Mouse (Mus musculus): ENCODE measurements around the gene Hist1h2bn. TPM values are rescaled to one million over a fixed set of nuclear protein-coding genes. Genes with fewer than 3 reads are reported as not detected.
"Not testable (repeated sequence)": the region's sequence is repeated elsewhere in the genome, so short reads cannot be mapped to it uniquely, and the experiment has no call there.

Hist1h2bn gene
- polyA plus RNA-seq, 1 experiment from 2014 or later: 2.2 TPM

DNA sequence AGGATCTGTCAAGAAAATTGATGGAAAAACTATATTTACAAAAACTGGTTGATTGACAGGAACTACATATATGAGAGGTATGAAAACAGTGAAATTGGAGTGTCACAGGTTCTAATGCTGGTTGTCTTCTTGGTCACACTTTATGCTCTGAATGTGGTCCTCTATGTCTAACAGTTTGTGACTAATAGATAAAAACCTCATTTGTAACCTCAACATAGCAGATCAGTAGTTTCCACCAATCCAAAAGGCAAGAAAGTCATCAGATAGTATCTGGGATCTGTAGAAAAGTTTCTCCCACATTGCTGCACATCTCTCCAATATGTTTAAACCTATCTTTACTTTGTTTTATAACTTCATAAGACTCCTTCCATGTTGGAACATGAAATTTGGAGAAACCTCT lies 2.5 kb upstream of the Hist1h2bn start:
- Histone ChIP-seq H3K4me2 (replicated peaks; ENCODE audit: low read depth, low read length) (no peak overlapping the region), H3K27ac (ENCODE audit: low read length) (no peak overlapping the region), H3K27me3 (ENCODE audit: insufficient read depth, low read length) (no peaks in the 10 kb centered on the region)

GRCm38 (mm10) chr13:21751827-21752226 lies 2.1 kb upstream of the Hist1h2bn start:
- H3K27me3 ChIP-seq (ENCODE audit: insufficient read depth, low read length): no peaks in the 10 kb centered on the region
- H3K9me3 ChIP-seq (ENCODE audit: low read length): no peaks in the 10 kb centered on the region
- H3K9ac ChIP-seq (replicated peaks; ENCODE audit: low read length): no peak overlapping the region; the same call in 1 of the 2 replicates
- 66% methylated on average over 3 of the region's 3 CpGs for WGBS
- peak overlapping the region; percentile 67 for H3K4me2 ChIP-seq (replicated peaks; ENCODE audit: low read depth, low read length)
- peaks cover 34% of the 10 kb centered on the region for H3K4me1 ChIP-seq (ENCODE audit: insufficient read depth, low read length)
- H3K27ac ChIP-seq (ENCODE audit: low read length): peak overlapping the region; percentile 66
- no peak for ATAC-seq (ENCODE audit: low FRiP score, low TSS enrichment)
- no peak overlapping the region for H3K4me3 ChIP-seq (ENCODE audit: low read length)
- H3K36me3 ChIP-seq (ENCODE audit: insufficient read depth, low read length): no peaks in the 10 kb centered on the region

More for the DNA sequence above, 2.5 kb upstream of the Hist1h2bn start:
- no peaks in the 10 kb centered on the region for H3K36me3 ChIP-seq (ENCODE audit: insufficient read depth, low read length)
- ATAC-seq (ENCODE audit: low FRiP score, low TSS enrichment): no peak
- no peak overlapping the region for H3K9ac ChIP-seq (replicated peaks; ENCODE audit: low read length)
- H3K4me1 ChIP-seq (ENCODE audit: insufficient read depth, low read length): peaks cover 34% of the 10 kb centered on the region
- H3K4me3 ChIP-seq (ENCODE audit: low read length): no peak overlapping the region
- no peaks in the 10 kb centered on the region for H3K9me3 ChIP-seq (ENCODE audit: low read length)

DNA sequence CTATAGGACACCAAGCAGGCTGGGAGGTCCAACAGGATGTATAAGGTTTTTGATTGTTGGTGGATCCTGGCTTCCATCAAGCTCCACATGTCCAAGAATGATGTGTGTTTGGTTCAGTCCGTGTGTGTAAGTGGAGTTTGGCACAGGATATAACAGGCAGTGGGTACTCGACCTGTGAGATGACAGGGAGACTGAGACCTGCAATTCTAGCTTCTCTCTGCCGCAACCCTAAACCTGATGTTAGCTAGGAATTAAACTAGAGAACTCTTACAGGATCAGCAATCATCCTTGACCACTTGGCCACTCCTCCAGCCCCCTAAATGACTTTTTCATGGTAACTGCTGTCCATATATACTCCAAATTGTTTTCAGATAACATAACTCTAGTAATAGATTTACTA lies 1.6 kb upstream of the Hist1h2bn start:
- H3K27me3 ChIP-seq (ENCODE audit: insufficient read depth, low read length): no peaks in the 10 kb centered on the region
- peak overlapping the region; percentile 66 for H3K27ac ChIP-seq (ENCODE audit: low read length)
- H3K4me1 ChIP-seq (ENCODE audit: insufficient read depth, low read length): peaks cover 33% of the 10 kb centered on the region
- ATAC-seq (ENCODE audit: low FRiP score, low TSS enrichment): no peak
- H3K4me3 ChIP-seq (ENCODE audit: low read length): peak overlapping the region; percentile 1; the same call in 1 of the 2 replicates
- WGBS: 21% methylated on average over 3 of the region's 3 CpGs
- peak overlapping the region; percentile 67 for H3K4me2 ChIP-seq (replicated peaks; ENCODE audit: low read depth, low read length)
- H3K9me3 ChIP-seq (ENCODE audit: low read length): no peaks in the 10 kb centered on the region
- no peaks in the 10 kb centered on the region for H3K36me3 ChIP-seq (ENCODE audit: insufficient read depth, low read length)
- H3K9ac ChIP-seq (replicated peaks; ENCODE audit: low read length): peak overlapping the region; percentile 18

- Histone ChIP-seq H3K4me3 (ENCODE audit: low read length) (peak overlapping the region; percentile 52), H3K27ac (ENCODE audit: low read length) (peak overlapping the region; percentile 96), H3K9ac (replicated peaks; ENCODE audit: low read length) (peak overlapping the region; percentile 76), H3K9me3 (ENCODE audit: low read length) (no peaks in the 10 kb centered on the region), H3K4me2 (replicated peaks; ENCODE audit: low read depth, low read length) (peak overlapping the region; percentile 67), H3K4me1 (ENCODE audit: insufficient read depth, low read length) (peaks cover 30% of the 10 kb centered on the region), H3K36me3 (ENCODE audit: insufficient read depth, low read length) (no peaks in the 10 kb centered on the region), H3K27me3 (ENCODE audit: insufficient read depth, low read length) (no peaks in the 10 kb centered on the region)
- under 1% methylated on average over 10 of the region's 10 CpGs for WGBS
- no peak for ATAC-seq (ENCODE audit: low FRiP score, low TSS enrichment)
Measured at GRCm38 (mm10) chr13:21753051-21753523, 836 bp upstream of the Hist1h2bn start.

GRCm38 (mm10) chr13:21754294-21755001 lies 525 bp downstream of the Hist1h2bn start:
- 1% methylated on average over 15 of the region's 26 CpGs for WGBS
- Histone ChIP-seq H3K4me2 (replicated peaks; ENCODE audit: low read depth, low read length) (peak overlapping the region; percentile 67), H3K4me1 (ENCODE audit: insufficient read depth, low read length) (peaks cover 24% of the 10 kb centered on the region), H3K27ac (ENCODE audit: low read length) (peak overlapping the region; percentile 96), H3K4me3 (ENCODE audit: low read length) (peak overlapping the region; percentile 54), H3K9ac (replicated peaks; ENCODE audit: low read length) (peak overlapping the region; percentile 74)
- H3K9me3 ChIP-seq (ENCODE audit: low read length); ATAC-seq (ENCODE audit: low FRiP score, low TSS enrichment); H3K27me3 ChIP-seq (ENCODE audit: insufficient read depth, low read length); H3K36me3 ChIP-seq (ENCODE audit: insufficient read depth, low read length): not testable (repeated sequence)

DNA sequence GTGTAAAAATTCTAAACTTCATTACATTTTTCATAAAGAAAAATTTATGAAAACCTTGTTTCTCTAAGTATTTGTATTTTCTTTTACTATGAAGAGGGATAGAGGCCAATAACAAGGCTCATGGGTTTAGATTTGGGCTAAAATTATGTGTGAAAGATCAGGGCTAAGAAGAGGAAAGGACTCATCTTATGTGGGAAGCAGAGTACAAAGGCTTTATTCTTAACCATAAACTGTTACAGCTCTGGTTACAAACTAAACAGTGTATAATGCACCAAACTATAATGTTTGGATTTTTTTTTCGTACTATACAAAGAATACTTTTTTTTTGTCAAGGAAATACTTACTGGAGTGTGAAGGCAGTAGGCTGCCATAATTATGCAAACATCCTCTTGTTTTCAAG lies 1.8 kb downstream of the Hist1h2bn start:
- Histone ChIP-seq H3K27me3 (ENCODE audit: insufficient read depth, low read length) (no peaks in the 10 kb centered on the region), H3K36me3 (ENCODE audit: insufficient read depth, low read length) (no peaks in the 10 kb centered on the region), H3K4me2 (replicated peaks; ENCODE audit: low read depth, low read length) (peak overlapping the region; percentile 45; the same call in 1 of the 2 replicates), H3K9ac (replicated peaks; ENCODE audit: low read length) (no peak overlapping the region), H3K27ac (ENCODE audit: low read length) (no peak overlapping the region), H3K4me3 (ENCODE audit: low read length) (no peak overlapping the region), H3K9me3 (ENCODE audit: low read length) (no peaks in the 10 kb centered on the region), H3K4me1 (ENCODE audit: insufficient read depth, low read length) (peaks cover 23% of the 10 kb centered on the region)
- ATAC-seq (ENCODE audit: low FRiP score, low TSS enrichment): no peak
- WGBS: 40% methylated on average over 1 of the region's 1 CpGs

DNA sequence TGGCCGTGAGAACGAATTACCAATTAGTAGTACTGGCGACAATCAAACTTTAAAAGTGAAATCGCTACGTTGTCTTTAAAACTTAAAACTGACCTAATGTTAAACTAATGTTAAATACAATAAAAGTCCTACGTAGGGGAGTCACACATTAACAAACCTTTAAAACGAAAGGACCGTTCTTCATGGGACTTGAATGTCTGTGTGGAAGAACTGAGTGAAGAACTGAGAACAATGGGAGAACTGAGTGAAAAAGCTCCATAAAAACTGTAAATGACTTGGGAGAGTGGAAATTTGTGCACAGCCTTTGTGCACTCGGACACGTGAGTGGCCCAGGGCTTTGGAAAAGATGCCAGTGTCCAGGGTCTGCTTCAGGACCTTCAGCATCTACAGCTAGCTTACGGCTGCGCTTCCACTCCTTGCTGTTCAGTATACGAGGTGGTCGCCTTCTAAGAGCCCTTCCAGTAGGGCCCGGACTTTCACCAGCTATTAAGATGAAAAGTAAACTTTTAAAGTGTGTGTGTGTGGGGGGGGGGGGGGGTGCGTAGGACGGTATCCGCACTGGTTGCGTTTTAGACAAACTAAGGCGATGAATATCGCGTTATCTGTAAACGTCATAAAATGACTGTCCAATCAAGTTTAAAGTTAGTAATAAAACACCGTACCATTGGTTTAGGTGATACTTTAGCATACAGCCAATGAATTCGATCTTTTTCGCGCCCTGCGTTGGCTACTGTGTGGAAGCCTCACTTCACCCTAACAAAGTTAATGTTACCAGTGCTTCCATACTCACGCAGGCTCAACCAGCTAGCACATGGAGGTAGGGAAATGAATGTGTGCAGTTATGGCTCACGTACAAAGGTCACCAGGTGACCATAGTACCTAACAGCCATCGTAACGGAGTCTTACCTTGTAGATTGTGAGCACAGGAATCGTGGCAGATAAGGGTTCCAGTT lies 25.2 kb downstream of the Hist1h2bn start:
- Histone ChIP-seq H3K36me3 (ENCODE audit: insufficient read depth, low read length) (no peaks in the 10 kb centered on the region), H3K4me1 (ENCODE audit: insufficient read depth, low read length) (peaks cover 30% of the 10 kb centered on the region), H3K27me3 (ENCODE audit: insufficient read depth, low read length) (no peaks in the 10 kb centered on the region), H3K4me3 (ENCODE audit: low read length) (peak overlapping the region; percentile 69), H3K4me2 (replicated peaks; ENCODE audit: low read depth, low read length) (peak overlapping the region; percentile 73), H3K27ac (ENCODE audit: low read length) (peak overlapping the region; percentile 98), H3K9me3 (ENCODE audit: low read length) (no peaks in the 10 kb centered on the region), H3K9ac (replicated peaks; ENCODE audit: low read length) (peak overlapping the region; percentile 94)
- 4% methylated on average over 33 of the region's 33 CpGs for WGBS
- ATAC-seq (ENCODE audit: low FRiP score, low TSS enrichment): peak; percentile 87

DNA sequence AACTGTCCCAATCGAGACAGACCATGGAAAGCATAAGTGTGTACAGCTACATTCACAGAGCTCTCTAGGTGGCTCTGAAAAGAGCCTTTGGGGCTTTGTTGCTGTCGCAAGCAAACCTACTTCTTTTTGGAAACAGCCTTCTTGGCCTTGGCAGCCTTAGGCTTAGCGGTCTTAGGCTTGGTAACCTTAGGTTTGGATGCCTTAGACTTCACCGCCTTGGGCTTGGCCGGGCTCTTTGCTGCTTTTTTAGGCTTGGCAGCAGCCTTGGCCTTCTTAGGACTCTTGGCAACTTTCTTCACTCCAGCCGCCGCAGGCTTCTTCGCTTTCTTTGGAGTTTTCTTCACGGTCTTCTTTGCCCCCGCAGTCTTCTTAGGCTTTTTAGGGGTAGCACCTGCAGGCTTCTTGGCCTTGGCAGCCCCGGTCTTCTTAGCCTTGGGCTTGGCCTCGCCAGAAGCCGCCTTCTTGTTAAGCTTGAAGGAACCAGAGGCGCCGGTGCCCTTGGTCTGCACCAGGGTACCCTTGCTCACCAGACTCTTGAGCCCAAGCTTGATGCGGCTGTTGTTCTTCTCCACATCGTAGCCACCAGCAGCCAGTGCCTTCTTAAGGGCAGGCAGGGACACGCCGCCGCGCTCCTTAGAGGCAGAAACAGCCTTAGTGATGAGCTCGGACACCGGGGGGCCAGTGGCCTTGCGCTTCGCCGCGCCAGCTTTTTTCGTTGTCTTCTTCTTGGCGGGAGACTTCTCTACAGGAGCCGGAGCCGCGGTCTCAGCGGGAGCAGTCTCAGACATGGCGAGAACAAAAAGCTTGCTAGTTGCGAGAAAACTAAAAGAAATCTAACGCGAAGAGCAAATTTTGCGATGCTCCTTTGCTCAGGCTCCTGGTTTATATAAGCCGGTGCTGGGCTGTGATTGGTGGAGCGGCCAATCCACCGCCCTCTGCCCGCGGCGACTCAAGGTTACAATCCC lies 26.1 kb downstream of the Hist1h2bn start, which contains the start of gene Hist1h1b:
Gene Hist1h1b (minus strand): TSS at position 859 of the 965 bp plus-strand sequence.
- no peaks in the 10 kb centered on the region for H3K27me3 ChIP-seq (ENCODE audit: insufficient read depth, low read length)
- peak within 1 kb of the TSS; percentile 69 for H3K4me3 ChIP-seq (ENCODE audit: low read length)
- peak; percentile 67 for ATAC-seq (ENCODE audit: low FRiP score, low TSS enrichment)
- no peaks in the 10 kb centered on the region for H3K36me3 ChIP-seq (ENCODE audit: insufficient read depth, low read length)
- under 1% methylated on average over 44 of the region's 44 CpGs for WGBS
- H3K9ac ChIP-seq (replicated peaks; ENCODE audit: low read length): peak within 1 kb of the TSS; percentile 94
- peak within 1 kb of the TSS; percentile 73 for H3K4me2 ChIP-seq (replicated peaks; ENCODE audit: low read depth, low read length)
- H3K27ac ChIP-seq (ENCODE audit: low read length): peak within 1 kb of the TSS; percentile 98
- no peaks in the 10 kb centered on the region for H3K9me3 ChIP-seq (ENCODE audit: low read length)
- peaks cover 36% of the 10 kb centered on the region for H3K4me1 ChIP-seq (ENCODE audit: insufficient read depth, low read length)

DNA sequence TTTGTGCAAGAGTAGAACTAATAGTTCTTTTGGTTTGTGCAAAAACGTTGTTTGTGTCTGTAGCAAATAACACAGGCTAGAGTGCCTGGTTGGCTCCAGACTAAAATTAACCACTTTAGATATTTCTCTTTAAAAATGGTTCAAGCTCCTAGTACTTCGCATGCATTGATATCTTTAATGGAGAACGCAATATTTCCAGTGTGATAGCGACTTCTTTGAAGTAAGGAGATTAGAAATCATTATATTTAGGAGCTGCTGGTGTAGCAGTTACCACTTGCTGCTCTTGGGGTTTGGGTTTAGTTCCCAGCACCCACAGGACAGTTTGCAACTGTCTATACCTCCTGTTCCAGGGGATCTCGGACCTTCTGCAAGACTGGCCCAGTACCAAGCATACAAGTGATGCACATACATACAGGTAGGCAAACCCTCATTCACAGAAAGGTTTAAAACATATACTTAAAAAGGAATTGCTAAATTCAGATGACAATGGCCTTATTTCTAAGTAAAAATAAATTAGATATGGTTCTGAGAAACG lies 27.2 kb downstream of the Hist1h2bn start:
- 48% methylated on average over 6 of the region's 6 CpGs for WGBS
- H3K9me3 ChIP-seq (ENCODE audit: low read length): no peaks in the 10 kb centered on the region
- H3K4me3 ChIP-seq (ENCODE audit: low read length): peak overlapping the region; percentile 69
- no peak for ATAC-seq (ENCODE audit: low FRiP score, low TSS enrichment)
- no peaks in the 10 kb centered on the region for H3K27me3 ChIP-seq (ENCODE audit: insufficient read depth, low read length)
- no peaks in the 10 kb centered on the region for H3K36me3 ChIP-seq (ENCODE audit: insufficient read depth, low read length)
- peak overlapping the region; percentile 94 for H3K9ac ChIP-seq (replicated peaks; ENCODE audit: low read length)
- H3K4me2 ChIP-seq (replicated peaks; ENCODE audit: low read depth, low read length): peak overlapping the region; percentile 73
- H3K27ac ChIP-seq (ENCODE audit: low read length): peak overlapping the region; percentile 98
- H3K4me1 ChIP-seq (ENCODE audit: insufficient read depth, low read length): peaks cover 42% of the 10 kb centered on the region

Measured in kidney, embryonic 16.5 days (tissue).